Mouse (Mus musculus) yolk sac, embryonic 10.5 days (tissue): Measurements from ENCODE around the gene Hsf2bp.

Source experiments
- DNase-seq: peaks from one replicate; pipeline ENCODE4 v3.0.0-alpha.2; 2017; ENCODE audit warnings: low spot score

The Hsf2bp gene

GRCm38 (mm10) chr17:31905791-31906211 lies 130.3 kb downstream of the Hsf2bp start:
- DNase-seq: no peak

GRCm38 (mm10) chr17:31905201-31905790 lies 130.9 kb downstream of the Hsf2bp start:
- DNase-seq: no peak

- DNase-seq: no peak
Observed at GRCm38 (mm10) chr17:31904036-31904435, 132.1 kb downstream of the Hsf2bp start.

GRCm38 (mm10) chr17:31902630-31903198 lies 133.4 kb downstream of the Hsf2bp start:
- DNase-seq: no peak

GRCm38 (mm10) chr17:31901461-31902204 lies 134.5 kb downstream of the Hsf2bp start:
- peak; percentile 73 for DNase-seq

GRCm38 (mm10) chr17:31898941-31899340 lies 137.2 kb downstream of the Hsf2bp start:
- no peak for DNase-seq

- DNase-seq: no peak
Observed at GRCm38 (mm10) chr17:31897186-31897793, 138.9 kb downstream of the Hsf2bp start.

- DNase-seq: no peak
Observed at GRCm38 (mm10) chr17:31896751-31897150, 139.4 kb downstream of the Hsf2bp start.

GRCm38 (mm10) chr17:31896311-31896710 lies 139.8 kb downstream of the Hsf2bp start:
- DNase-seq: no peak
